Mouse (Mus musculus): ENCODE data around the gene Cnnm4.
"Not testable (repeated sequence)": the region's sequence is repeated elsewhere in the genome, so short reads cannot be mapped to it uniquely, and the experiment has no call there.

Gene Cnnm4

DNA sequence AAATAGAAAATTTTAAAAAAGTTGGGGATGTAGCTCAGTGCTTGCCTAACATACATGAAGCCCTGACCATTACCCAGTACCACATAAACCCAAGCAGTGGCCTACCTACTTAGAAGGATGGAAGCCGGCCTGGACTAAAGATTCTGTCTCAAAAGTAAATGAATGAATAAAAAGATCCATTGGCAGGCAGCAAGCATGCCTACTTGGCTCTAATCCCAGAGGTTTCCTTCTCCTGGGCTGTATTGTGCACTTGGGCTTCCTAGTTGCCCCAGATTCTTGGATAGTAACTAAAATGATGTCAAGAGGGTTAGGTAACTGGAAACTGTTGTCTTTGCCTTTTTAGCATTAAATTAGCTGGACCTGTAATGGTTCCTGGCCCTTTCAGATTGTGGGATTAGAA lies 41.9 kb downstream of the Cnnm4 start:
- DNase-seq (ENCODE audit: low read depth in 1 of 2, low spot score in 2 of 2): no peak

DNA sequence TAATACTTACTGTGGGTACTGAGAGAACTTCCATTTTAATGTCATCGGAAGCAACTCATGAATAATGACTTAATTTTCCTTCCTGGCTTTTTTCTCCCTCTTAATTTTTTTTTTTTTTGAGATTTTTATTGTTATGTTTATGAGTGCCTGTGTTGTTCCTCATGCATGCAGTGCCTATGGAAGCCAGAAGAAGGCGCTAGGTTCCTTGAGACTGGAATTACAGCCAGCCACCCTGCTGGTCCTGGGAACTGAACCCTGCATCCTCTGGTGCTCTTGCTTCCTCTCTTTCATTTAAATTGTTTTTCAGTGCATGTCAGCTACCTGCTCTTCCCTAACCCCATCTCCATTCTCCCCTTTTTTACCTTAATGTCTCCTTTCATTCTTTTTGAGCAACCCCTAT lies 42.3 kb downstream of the Cnnm4 start:
- DNase-seq (ENCODE audit: low read depth in 1 of 2, low spot score in 2 of 2): no peak

DNA sequence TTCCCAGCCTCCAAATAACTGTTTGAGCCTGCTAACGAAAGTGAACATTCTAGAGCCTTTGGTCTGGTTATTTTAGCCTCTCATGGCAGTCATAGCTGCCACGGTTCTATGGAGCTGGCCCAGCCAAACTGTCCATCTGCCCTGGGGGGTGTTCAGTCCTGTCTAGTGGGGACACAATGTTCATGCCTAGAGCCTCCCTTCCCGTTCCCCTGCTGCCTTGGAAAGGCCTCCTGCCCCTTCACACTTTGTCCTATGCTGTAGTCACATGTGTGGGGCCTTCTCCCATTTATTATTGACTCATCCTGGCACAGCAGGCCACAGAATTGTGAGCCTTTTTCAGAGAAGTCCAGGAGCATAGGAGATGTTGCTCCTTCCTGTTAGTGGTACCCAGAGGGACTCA lies 46.8 kb downstream of the Cnnm4 start:
- no peak for DNase-seq (ENCODE audit: low read depth in 1 of 2, low spot score in 2 of 2)

DNA sequence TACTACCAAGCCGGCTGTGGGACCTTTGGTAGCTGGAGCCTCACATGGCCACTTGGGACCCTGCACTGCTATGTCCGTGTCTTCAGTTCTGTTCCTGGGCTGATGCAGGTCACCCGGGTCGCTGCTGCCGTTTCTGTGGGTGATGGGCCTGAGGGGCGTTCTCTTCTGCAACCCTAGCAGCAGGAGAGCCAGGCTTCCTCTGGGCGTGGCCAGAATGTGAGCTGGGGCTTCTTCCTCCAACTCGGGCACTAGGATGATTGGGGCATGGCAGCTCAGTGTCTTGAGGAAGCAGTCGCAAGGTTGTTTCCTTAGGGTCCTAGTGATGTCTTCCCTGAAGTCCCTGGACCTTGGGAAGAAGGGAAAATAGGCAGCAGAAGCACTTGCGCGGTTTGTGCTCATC lies 48.2 kb downstream of the Cnnm4 start:
- DNase-seq (ENCODE audit: low read depth in 1 of 2, low spot score in 2 of 2): no peak

DNA sequence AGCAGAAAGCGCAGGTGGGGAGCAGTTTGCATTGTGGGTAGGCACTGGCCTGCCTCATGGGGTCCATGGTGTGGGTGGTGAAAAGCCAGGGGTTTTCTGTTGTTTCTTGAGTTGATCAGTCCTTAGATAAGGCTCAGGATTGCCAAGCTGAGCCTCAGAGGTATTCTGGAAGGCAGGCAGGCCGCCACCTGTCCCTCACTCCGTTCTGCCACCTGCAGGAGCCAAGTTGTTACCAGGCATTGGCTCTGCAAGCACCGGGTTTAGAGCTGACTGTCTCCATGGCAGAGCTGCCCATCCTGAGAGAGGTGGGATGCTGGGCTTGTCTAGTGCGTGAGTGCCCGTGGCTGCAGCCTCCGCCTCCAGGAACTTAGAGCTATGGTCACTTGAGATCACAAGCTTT lies 50.8 kb downstream of the Cnnm4 start:
- DNase-seq (ENCODE audit: low read depth in 1 of 2, low spot score in 2 of 2): no peak

DNA sequence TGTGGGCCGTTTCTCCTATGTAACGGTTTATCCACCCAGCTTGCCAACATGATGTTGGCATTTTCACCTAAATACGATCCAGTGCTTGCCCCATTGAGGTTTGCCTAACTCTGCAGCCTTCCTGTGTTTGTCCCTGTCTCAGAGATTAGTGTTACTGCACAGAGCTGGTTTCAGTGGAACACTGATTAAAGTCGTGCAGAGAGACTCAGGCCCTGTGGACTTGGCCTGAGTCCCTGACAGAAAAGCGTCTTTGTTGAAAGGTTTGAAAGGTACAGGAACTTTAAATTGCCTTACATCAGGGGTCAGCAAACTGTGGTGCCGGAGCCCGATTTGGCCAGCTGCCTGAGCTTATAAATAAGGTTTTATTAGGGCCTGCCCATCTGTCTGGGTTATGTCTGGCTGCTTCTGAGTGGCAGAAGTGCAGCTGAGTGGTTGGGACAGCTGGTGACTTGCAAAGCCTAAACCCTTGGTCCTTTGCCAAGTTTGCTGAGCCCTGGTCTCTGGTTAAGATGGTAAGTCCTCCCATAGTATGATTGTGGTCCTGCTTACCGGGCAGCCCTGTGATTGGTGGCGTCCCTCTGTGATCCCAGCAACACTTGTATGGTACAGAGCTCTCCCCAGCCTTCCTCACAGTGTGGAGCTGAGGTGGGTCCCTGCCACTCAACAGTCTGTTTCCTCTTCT lies 52.1 kb downstream of the Cnnm4 start:
- DNase-seq (ENCODE audit: low read depth in 1 of 2, low spot score in 2 of 2): no peak

DNA sequence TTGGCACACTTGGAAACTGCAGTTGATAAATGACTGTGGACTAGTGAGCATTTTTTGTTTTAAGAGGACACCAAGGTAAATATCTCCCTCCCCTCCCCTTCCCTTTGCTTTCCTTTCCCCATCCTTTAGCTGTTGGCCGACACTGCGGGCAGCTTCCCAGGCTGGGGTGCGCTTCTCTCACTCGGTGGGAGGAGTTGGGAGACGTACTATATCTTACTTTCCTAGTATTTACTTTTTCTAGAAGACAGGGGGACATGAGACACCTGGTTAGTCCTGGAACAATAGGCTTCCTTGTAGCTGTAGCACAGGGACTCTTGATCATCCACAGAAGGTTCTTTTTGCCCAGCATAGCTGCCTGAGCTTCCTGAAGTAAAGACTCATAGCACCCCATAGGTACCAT lies 52.6 kb downstream of the Cnnm4 start:
- DNase-seq (ENCODE audit: low read depth in 1 of 2, low spot score in 2 of 2): no peak

DNA sequence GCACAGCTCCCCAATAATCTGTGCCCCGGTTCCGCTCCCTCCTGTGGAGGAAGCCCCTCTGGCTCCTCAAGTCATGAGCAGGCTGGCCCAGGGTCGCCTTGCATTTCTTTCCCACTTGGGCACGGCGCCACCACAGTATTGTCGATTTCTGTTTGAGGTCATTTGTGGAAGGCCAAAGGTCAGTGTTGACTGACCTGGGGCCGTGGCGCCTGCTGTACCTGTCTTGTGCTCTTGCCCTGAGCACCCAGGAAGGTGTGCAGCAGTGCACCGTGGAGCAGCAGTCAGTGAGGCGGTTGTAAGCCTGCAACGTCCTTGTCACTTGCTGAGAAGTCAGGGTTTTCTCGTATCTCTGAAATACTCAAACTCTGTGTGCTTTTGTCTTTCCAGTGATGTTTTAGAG lies 54.4 kb downstream of the Cnnm4 start:
- no peak for DNase-seq (ENCODE audit: low read depth in 1 of 2, low spot score in 2 of 2)

DNA sequence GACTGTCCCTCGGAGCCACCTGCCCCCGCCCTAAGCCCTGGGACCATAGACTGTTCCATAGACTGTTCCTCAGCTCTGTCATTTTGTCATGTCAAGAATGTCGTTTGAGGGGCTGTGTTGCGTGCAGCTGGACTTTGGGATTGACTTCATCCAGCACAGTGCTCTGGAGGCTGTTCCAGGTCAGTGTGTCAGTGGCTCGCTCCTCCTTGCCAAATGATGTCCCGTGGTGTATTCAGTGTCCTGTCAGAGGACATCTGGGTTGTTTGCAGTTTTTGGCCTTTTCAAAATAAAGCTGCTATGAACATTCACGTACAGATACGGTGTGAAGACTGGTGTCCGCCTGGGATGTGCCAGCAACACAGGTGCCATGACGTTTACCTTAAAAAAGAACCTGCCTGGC lies 55.5 kb downstream of the Cnnm4 start:
- no peak for DNase-seq (ENCODE audit: low read depth in 1 of 2, low spot score in 2 of 2)

DNA sequence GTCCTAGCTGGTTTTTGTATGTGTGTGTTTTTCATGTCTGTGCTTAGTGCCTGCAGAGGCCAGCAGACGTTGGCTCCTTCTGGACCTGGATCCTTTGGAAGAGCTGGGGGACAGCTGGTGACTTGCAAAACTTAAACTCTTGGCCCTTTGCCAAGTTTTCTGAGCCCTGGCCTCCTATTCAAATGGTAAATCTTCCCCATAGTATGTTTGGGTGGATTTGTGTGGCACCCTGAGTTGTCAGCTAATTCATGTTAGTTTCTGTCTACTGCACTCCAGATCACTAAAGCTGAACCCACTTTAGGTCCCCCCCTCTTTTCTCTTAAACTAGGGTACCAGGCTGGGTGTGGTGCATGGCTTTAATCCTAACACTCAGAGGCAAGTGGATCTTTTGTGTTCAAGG lies 56.9 kb downstream of the Cnnm4 start:
- no peak for DNase-seq (ENCODE audit: low read depth in 1 of 2, low spot score in 2 of 2)

DNA sequence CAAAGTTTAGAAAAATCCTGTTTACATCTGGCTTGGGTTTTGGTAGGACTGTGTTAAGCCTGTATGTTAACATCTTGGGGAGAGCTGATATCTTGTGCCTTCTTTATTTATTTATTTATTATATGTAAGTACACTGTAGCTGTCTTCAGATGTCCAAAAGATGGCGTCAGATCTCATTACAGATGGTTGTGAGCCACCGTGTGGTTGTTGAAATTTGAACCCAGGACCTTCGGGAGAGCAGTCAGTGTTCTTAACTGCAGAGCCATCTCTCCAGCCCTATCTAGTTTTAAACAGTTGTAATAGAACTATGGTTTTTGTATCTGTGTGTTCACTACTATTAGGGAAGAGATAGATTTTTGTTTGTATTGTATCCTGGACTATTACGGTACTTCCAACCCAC lies 57.9 kb downstream of the Cnnm4 start:
- DNase-seq (ENCODE audit: low read depth in 1 of 2, low spot score in 2 of 2): no peak

DNA sequence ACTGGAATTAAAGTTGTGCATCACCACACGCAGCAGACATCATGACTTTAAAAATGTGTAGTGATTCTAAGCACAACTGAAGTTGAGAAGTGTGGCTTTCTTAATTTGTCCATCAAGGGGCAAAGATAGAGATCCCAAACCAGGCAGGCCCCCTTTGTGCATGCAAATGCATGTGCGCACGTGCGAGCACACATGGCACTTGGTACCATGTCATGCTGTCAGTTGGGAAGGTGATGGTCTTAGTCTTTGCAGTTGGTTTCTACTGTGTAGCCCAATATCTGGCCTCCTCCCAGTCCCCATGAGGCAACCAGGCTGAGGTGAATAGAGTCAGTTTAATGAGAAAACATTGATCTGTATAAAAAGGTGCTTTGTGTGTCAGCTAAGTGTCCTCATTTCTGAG lies 58.5 kb downstream of the Cnnm4 start:
- no peak for DNase-seq (ENCODE audit: low read depth in 1 of 2, low spot score in 2 of 2)

DNA sequence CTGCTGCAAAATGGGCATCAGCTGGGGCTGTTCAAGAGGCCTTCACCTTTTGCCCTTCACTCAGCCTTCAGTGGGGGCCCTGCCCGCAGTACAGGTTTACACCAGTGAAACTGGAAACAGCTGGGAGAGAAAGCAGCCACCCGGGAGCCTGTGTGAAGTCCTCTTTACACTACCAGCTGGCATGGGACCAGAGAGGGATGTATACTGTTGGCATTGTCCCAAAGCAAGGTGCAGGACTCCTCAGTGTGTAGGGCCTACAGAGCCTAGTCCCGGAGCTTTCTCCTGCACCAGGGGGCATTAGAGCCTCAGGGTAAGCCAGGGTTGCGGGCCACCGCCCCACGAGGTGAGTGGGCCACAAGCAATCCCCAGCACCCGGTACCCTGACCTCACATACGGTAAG lies 59.1 kb downstream of the Cnnm4 start:
- DNase-seq (ENCODE audit: low read depth in 1 of 2, low spot score in 2 of 2): no peak

DNA sequence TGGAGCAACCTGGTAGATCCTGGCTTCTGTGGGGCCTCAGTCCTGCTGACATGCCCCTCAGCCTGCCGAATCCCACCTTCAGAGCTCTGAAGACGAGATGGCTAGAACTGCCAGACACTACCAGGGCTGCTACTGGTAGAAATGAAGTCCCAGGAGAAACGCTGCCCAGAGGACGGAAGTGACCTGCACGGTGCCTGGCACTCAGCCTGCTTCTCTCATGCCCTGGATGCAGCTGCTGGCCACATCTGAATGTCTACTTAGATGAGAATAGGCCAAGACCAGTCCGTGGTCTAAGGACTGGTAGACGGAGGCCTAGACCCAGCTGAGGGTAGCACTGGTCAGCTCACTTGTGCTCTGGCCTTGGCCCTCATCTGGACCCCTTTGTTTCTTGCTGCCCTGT lies 59.5 kb downstream of the Cnnm4 start:
- DNase-seq (ENCODE audit: low read depth in 1 of 2, low spot score in 2 of 2): no peak

DNA sequence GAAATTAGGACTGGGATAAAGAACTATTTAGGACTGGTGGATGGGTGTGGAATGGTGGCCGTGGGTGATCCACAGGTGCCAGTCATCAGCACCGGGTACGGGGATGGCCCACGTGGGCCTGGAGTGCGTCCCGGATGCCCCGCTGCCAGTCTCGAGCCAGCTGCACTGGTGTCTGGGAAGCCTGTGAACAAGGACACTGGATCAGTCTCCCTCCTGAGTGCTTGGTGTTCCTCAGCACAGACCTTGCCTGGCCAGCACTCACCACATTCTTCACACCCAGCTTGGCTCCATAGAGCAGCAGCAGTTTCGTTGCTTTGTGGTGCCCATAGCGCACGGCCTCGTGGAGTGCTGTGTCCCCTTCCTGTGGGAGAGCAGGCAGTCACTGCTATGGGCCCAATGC lies 60.0 kb downstream of the Cnnm4 start:
- DNase-seq (ENCODE audit: low read depth in 1 of 2, low spot score in 2 of 2): no peak

DNA sequence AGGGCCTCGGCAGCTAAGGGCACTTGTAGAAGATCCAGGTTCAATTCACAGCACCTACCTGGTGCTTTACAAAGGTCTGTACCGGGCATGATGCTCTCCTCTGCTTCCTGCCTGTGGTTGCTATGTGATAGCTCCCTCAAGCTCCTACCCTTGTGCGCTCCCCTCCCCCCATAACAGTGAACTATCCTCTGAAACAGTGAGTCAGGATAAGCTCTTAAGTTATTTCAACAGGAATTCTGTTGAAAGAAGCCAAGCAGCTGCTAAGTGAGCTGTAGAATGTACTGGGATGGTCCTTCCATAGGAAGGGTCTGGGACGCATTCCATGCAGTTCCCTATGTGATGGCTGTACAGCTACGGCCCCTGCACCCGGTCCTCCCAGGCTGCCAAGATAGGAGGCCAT lies 62.1 kb downstream of the Cnnm4 start:
- DNase-seq (ENCODE audit: low read depth in 1 of 2, low spot score in 2 of 2): no peak

DNA sequence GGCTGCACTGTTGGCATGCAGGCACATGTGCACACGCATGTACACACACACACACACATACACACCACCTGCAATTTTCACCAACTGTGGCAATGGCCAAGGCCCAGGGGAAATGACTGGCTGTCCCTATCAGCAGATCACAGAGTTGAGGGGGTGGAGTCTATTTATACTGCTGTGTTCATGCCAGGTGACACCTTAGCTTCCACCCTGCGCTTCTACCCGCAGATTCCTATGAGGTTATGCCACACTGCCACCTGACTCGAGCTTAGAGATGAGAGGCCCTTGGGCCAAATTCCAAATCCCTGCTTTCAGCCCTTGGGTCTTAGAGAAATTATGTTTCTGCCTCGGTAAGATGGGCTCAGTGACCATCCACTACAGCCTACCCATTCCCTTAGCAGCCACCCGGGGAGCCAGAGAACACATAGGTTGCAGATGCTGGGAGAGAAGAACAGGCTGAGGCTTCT lies 63.2 kb downstream of the Cnnm4 start:
- no peak for DNase-seq (ENCODE audit: low read depth in 1 of 2, low spot score in 2 of 2)

DNA sequence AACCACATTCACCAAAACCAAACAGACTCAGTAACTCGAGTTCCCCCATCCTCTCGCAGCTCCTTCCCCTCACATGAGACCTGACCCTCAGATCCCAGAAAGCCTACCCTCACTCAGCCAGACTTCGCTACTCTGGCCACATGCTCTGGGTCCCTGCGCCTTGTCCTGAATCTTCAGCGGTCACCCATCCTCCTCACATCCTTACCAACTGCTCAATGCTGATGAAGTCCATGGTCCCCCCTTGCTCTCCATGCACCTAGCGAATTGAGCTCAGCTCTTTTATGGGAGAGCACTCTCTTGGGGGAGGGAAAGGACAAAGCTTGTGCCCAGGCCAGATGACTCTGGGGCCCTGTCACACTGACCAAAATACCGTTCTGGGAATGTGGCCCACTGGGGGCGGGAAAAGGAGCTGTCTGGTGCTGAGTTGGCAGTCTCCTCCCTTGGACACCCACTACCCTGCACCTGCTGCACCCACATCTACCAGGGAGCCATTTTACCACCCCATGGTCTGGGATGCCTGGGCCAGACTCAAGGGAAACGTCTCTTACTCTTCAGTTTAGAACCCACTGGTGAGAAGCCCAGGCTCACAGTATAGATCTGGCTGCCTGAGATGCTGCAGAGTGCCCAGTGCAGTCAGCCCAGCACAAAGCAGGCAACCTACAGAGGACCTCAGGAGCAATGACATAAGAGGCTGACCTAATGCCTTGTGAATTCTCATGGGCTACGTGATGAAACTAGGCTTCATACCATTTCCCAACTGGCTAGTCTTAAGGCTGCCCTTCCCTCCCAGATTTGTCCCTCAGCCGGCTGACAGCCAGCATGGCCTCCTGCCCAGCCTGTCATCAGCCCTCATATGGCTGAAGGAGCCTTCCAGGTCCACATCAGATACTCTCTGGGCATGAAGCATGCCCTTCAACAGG lies 64.3 kb downstream of the Cnnm4 start:
- DNase-seq (ENCODE audit: low read depth in 1 of 2, low spot score in 2 of 2): no peak

DNA sequence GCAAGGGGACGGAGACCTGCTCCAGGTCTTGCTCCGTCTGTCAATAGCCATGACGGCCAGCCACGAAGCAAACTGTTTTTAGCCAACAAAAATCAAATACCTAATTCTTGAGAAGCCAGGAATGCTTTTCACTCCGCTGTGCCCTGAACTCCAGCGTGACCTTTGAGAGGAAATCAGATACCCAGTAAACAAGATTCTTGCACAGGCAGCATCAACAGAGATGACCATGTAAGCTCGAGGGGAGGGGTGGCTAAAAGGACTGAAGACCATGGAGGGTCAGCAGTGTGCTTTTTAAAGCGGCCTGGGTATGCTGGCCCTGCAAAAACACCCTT lies 64.9 kb downstream of the Cnnm4 start:
- DNase-seq (ENCODE audit: low read depth in 1 of 2, low spot score in 2 of 2): no peak

DNA sequence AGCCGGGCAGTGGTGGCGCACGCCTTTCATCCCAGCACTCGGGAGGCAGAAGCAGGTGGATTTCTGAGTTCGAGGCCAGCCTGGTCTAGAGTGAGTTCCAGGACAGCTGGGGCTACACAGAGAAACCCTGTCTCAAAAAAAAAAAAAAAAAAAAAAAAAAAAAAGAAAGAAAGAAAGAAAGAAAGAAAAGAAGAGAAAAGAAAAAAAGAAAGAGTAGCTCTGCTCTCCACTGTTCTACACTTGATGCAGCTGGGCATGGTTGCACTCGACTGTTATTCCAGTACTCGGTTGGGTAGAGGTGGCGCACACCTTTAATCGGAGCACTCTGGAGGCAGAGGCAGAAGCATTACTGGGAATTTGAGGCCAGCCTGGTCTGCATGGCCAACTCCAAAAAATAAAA lies 65.4 kb downstream of the Cnnm4 start, which contains the start of gene Ankrd23:
TSS of gene Ankrd23 (minus strand) at position 101 of the 400 bp plus-strand sequence.
- not testable (repeated sequence) for DNase-seq (ENCODE audit: low read depth in 1 of 2, low spot score in 2 of 2)

DNA sequence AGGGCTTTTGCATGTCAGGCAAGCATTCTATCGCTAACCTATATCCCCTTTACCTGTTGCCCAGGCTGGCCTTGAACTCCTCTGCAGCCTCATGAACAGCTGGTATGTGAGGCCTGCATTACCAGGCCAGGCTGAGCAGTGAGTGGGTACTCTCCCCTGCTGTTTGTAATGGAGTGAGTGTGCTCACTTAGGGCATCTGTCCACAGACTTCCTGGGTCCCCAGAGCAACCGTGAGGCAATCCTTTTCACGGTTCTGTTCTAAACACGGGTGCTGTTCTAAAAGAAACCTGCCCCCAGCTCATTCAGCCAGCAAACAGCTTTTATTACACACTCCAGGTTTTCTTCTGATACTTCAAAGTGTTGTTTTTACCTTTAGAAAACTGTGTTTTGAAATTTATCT lies 67.3 kb downstream of the Cnnm4 start:
- no peak for DNase-seq (ENCODE audit: low read depth in 1 of 2, low spot score in 2 of 2)

DNA sequence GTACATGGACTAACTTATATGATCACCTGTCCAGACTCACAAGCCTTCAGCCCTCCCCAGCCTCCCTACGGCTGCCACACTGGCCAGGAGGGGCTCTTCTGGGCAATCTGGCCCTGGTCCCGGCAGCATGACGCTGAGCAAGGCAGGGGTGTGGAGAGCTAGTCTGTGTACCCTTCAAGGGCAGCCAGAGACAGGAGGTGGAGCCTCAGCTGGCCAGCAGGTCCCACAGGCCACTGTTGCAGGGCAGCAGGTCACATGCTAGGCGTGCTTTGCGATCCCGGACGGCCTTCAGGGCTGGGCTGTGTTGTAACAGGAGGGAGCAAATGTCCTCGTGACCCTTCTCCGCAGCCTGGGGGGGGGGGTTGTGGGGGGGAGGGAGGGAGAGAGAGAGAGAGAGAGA lies 67.8 kb downstream of the Cnnm4 start, which contains the start of gene Gm42417:
TSS of gene Gm42417 (minus strand) at position 244 of the 400 bp plus-strand sequence.
- no peak for DNase-seq (ENCODE audit: low read depth in 1 of 2, low spot score in 2 of 2)

DNA sequence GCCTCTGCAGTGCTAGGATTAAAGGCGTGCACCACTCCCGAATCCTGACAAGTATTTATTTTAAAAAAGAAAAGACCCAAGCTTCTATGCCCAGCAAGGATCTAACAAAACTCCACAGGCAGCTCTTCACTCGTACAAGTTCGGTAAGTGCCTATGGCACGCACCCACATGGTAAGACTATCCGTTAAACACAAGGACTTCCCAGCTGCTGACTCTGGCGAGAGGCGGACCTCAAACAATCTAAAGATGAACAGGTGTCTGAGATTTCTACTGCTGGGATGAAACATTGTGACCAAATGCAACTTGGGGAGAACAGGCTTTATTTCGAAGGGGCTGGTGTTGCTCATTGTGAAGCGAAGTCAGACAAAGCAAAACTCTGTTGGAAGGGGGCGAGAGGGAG lies 68.7 kb downstream of the Cnnm4 start:
- no peak for DNase-seq (ENCODE audit: low read depth in 1 of 2, low spot score in 2 of 2)

All from monocyte, adult 2 months (primary cell).